Mouse (Mus musculus): ENCODE results near the gene Utrn. TPM values are rescaled to one million over a fixed set of nuclear protein-coding genes. Genes with fewer than 3 reads are reported as not detected.

Utrn gene
- total RNA-seq, 2 experiments from 2014 or later, result 36.1 to 50.0 TPM

GRCm38 (mm10) chr10:12841497-12841896 is 27.7 kb downstream of the Utrn start:
- ATAC-seq (ENCODE audit: poor library complexity, severe bottlenecking), result peak; percentile 38; the same call in 1 of the 2 replicates

- ATAC-seq (ENCODE audit: poor library complexity, severe bottlenecking), result no peak
Measured at GRCm38 (mm10) chr10:12837636-12838035, 31.5 kb downstream of the Utrn start.

- ATAC-seq (ENCODE audit: poor library complexity, severe bottlenecking), result peak; percentile 81
Measured at GRCm38 (mm10) chr10:12836048-12836816, 32.9 kb downstream of the Utrn start.

- no peak for ATAC-seq (ENCODE audit: poor library complexity, severe bottlenecking)
Measured at GRCm38 (mm10) chr10:12834215-12834614, 35.0 kb downstream of the Utrn start.

GRCm38 (mm10) chr10:12832163-12832562 is 37.0 kb downstream of the Utrn start:
- ATAC-seq (ENCODE audit: poor library complexity, severe bottlenecking), result no peak

- no peak for ATAC-seq (ENCODE audit: poor library complexity, severe bottlenecking)
Measured at GRCm38 (mm10) chr10:12827778-12828177, 41.4 kb downstream of the Utrn start.

GRCm38 (mm10) chr10:12827306-12827705 is 41.9 kb downstream of the Utrn start:
- ATAC-seq (ENCODE audit: poor library complexity, severe bottlenecking), result no peak

- no peak for ATAC-seq (ENCODE audit: poor library complexity, severe bottlenecking)
Measured at GRCm38 (mm10) chr10:12826760-12827281, 42.3 kb downstream of the Utrn start.

GRCm38 (mm10) chr10:12824386-12824785 is 44.8 kb downstream of the Utrn start:
- ATAC-seq (ENCODE audit: poor library complexity, severe bottlenecking), result no peak

- ATAC-seq (ENCODE audit: poor library complexity, severe bottlenecking), result peak; percentile 58
Measured at GRCm38 (mm10) chr10:12823437-12824219, 45.5 kb downstream of the Utrn start.

- no peak for ATAC-seq (ENCODE audit: poor library complexity, severe bottlenecking)
Measured at GRCm38 (mm10) chr10:12820978-12821735, 48.0 kb downstream of the Utrn start.

GRCm38 (mm10) chr10:12817409-12817808 is 51.8 kb downstream of the Utrn start:
- ATAC-seq (ENCODE audit: poor library complexity, severe bottlenecking), result no peak

- no peak for ATAC-seq (ENCODE audit: poor library complexity, severe bottlenecking)
Measured at GRCm38 (mm10) chr10:12816530-12816929, 52.6 kb downstream of the Utrn start.

GRCm38 (mm10) chr10:12814411-12814810 is 54.8 kb downstream of the Utrn start:
- ATAC-seq (ENCODE audit: poor library complexity, severe bottlenecking), result no peak

- ATAC-seq (ENCODE audit: poor library complexity, severe bottlenecking), result no peak
Measured at GRCm38 (mm10) chr10:12813881-12814280, 55.3 kb downstream of the Utrn start.

- peak; percentile 71 for ATAC-seq (ENCODE audit: poor library complexity, severe bottlenecking)
Measured at GRCm38 (mm10) chr10:12813211-12813811, 55.9 kb downstream of the Utrn start.

- no peak for ATAC-seq (ENCODE audit: poor library complexity, severe bottlenecking)
Measured at GRCm38 (mm10) chr10:12812680-12813079, 56.5 kb downstream of the Utrn start.

GRCm38 (mm10) chr10:12810816-12811215 is 58.3 kb downstream of the Utrn start:
- ATAC-seq (ENCODE audit: poor library complexity, severe bottlenecking), result no peak

GRCm38 (mm10) chr10:12809702-12810101 is 59.5 kb downstream of the Utrn start:
- no peak for ATAC-seq (ENCODE audit: poor library complexity, severe bottlenecking)

- ATAC-seq (ENCODE audit: poor library complexity, severe bottlenecking), result no peak
Measured at GRCm38 (mm10) chr10:12808467-12808866, 60.7 kb downstream of the Utrn start.

GRCm38 (mm10) chr10:12807706-12808105 is 61.5 kb downstream of the Utrn start:
- no peak for ATAC-seq (ENCODE audit: poor library complexity, severe bottlenecking)

Measured in megakaryocyte, adult 5-6 weeks (primary cell).